Mouse (Mus musculus): ENCODE data around the gene Mgmt. TPM values are rescaled to one million over a fixed set of nuclear protein-coding genes. Genes with fewer than 3 reads are reported as not detected.

The Mgmt gene
- polyA plus RNA-seq, 1 experiment = 4.3 TPM

DNA sequence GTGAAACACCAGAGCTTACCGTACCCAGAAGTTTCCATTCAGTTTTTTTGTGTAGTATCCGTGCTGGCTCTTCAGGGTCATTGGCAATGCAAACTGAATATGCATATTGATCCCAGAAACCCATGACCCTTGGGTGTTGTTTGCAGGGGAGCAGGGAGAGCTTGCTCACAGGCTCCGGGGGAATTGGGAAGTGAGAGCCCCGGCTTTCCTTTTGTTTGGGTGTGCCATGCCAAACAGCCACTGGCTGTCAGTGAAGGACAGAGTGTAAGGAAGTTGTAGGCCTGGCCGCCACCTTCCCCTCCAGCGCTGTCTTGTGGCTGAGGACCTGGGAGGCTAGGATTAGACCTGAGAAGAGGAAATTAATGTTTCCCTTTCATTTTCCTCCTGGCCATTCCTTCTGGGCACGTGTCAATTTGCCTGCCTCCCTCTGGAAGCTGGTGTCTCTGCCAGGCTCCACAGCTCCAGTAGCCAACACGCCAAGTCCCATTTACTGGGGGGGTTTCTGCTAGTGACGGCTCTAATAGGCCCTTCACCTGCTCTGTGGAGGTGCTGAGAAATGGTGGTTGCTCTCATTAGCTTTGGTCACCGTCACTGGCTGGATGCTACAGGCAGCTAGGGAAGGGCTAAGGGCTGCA is 144.0 kb downstream of the Mgmt start:
- Histone ChIP-seq H3K4me1 (ENCODE audit: control insufficient read depth, insufficient read depth, low read length) (peaks cover 16% of the 10 kb centered on the region), H3K4me3 (ENCODE audit: insufficient read depth, low read length) (no peak overlapping the region), H3K27ac (ENCODE audit: insufficient read depth, low read depth, low read length) (no peak overlapping the region)
- TF ChIP-seq CTCF (IDR thresholded peaks at IDR 0.05; ENCODE audit: low read depth, low read length) (no peak), POLR2A (IDR thresholded peaks at IDR 0.05; ENCODE audit: borderline replicate concordance, low read depth, low read length) (no peak)

GRCm38 (mm10) chr7:137038946-137039320 is 144.5 kb downstream of the Mgmt start:
- TF ChIP-seq CTCF (IDR thresholded peaks at IDR 0.05; ENCODE audit: low read depth, low read length) (no peak), POLR2A (IDR thresholded peaks at IDR 0.05; ENCODE audit: borderline replicate concordance, low read depth, low read length) (no peak)
- Histone ChIP-seq H3K4me1 (ENCODE audit: control insufficient read depth, insufficient read depth, low read length) (peaks cover 16% of the 10 kb centered on the region), H3K27ac (ENCODE audit: insufficient read depth, low read depth, low read length) (no peak overlapping the region), H3K4me3 (ENCODE audit: insufficient read depth, low read length) (no peak overlapping the region)

GRCm38 (mm10) chr7:137040646-137041045 is 146.2 kb downstream of the Mgmt start:
- no peak overlapping the region for H3K4me3 ChIP-seq (ENCODE audit: insufficient read depth, low read length)
- no peak for TF ChIP-seq CTCF (IDR thresholded peaks at IDR 0.05; ENCODE audit: low read depth, low read length)
- TF ChIP-seq POLR2A (IDR thresholded peaks at IDR 0.05; ENCODE audit: borderline replicate concordance, low read depth, low read length) = no peak
- no peak overlapping the region for H3K27ac ChIP-seq (ENCODE audit: insufficient read depth, low read depth, low read length)
- H3K4me1 ChIP-seq (ENCODE audit: control insufficient read depth, insufficient read depth, low read length) = peaks cover 9% of the 10 kb centered on the region

DNA sequence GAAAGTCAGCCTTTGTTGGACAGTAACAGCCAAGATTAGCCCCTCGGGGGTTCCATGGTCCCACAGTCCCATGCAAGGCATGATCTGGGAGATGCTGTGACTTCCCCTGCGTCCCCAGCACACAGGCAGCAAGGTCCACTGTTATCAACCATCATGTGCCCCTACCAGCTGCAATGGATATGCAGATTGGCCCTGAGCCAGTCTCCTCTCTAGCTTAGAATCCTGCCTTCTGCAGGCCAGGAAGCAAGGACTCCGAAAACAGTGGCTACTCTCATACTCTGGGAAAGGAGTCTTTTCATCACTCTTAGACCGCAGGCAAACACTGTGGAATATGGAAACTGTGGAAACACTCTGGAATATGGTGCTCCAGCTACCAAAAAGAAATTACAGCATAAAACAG is 152.5 kb downstream of the Mgmt start:
- Histone ChIP-seq H3K4me1 (ENCODE audit: control insufficient read depth, insufficient read depth, low read length) (no peaks in the 10 kb centered on the region), H3K27ac (ENCODE audit: insufficient read depth, low read depth, low read length) (no peak overlapping the region), H3K4me3 (ENCODE audit: insufficient read depth, low read length) (no peak overlapping the region)
- TF ChIP-seq POLR2A (IDR thresholded peaks at IDR 0.05; ENCODE audit: borderline replicate concordance, low read depth, low read length) = no peak
- no peak for TF ChIP-seq CTCF (IDR thresholded peaks at IDR 0.05; ENCODE audit: low read depth, low read length)

DNA sequence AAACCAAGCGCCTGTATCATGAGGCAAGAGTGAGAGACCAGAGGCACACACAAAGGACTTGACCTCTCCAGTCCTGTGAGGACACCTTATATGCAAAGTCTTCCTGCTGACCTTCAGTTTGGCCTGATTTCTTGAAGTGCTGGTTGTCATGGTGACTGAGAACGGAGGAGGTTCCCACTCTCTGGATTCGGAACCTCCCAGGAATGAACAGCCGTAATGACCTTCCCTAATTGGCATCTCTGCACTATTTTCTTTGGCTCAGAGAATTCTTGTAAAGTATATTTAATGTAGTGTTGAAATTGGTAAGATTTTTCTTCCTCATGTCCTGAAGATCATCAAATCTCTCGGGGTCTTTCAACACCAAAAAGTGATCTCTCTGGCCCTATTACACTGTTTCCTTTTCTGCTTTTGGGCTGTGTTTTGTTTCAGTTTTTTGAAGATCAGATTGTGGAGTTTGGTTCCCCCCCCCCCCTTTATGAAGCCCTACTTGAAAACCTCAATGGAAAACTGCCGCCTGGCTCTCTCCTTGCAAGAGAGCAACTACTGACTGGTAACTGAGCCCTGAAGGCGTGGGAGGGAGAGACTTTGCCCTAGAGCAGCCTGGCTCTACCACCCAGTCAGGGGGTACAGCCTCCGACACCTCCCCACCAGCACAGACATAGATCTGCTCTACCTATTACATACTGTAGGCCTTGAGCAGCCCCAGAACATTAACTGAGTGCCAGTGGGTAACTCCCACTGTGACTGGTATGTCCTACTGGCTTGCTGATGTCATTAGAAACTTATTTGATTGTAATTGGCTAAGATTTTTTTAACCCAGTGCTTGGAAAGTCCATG is 153.9 kb downstream of the Mgmt start:
- TF ChIP-seq CTCF (IDR thresholded peaks at IDR 0.05; ENCODE audit: low read depth, low read length) (no peak), POLR2A (IDR thresholded peaks at IDR 0.05; ENCODE audit: borderline replicate concordance, low read depth, low read length) (no peak)
- no peak overlapping the region for H3K27ac ChIP-seq (ENCODE audit: insufficient read depth, low read depth, low read length)
- no peak overlapping the region for H3K4me3 ChIP-seq (ENCODE audit: insufficient read depth, low read length)
- H3K4me1 ChIP-seq (ENCODE audit: control insufficient read depth, insufficient read depth, low read length) = no peaks in the 10 kb centered on the region

DNA sequence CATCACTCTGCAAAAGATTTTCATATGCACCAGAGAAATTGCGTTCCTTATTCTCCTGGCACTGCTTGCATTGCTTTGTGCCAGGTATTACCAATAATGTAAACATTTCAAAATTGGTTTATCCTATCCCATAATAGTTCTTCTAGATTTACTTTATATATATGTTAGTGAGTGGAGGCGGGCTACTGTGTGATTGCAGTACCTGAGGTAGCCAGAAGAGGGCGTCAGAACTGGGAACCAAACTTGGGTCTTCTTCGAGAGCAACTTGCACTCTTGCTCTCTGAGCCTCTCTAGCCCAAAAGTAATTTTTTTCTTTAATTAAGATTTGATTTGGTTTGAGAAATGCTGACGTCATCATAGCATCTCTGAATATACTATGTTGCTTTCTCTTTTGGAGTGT is 159.9 kb downstream of the Mgmt start:
- Histone ChIP-seq H3K27ac (ENCODE audit: insufficient read depth, low read depth, low read length) (no peak overlapping the region), H3K4me1 (ENCODE audit: control insufficient read depth, insufficient read depth, low read length) (no peaks in the 10 kb centered on the region), H3K4me3 (ENCODE audit: insufficient read depth, low read length) (no peak overlapping the region)
- TF ChIP-seq CTCF (IDR thresholded peaks at IDR 0.05; ENCODE audit: low read depth, low read length) = peak; percentile 36; the same call in 1 of the 2 replicates
- no peak for TF ChIP-seq POLR2A (IDR thresholded peaks at IDR 0.05; ENCODE audit: borderline replicate concordance, low read depth, low read length)

DNA sequence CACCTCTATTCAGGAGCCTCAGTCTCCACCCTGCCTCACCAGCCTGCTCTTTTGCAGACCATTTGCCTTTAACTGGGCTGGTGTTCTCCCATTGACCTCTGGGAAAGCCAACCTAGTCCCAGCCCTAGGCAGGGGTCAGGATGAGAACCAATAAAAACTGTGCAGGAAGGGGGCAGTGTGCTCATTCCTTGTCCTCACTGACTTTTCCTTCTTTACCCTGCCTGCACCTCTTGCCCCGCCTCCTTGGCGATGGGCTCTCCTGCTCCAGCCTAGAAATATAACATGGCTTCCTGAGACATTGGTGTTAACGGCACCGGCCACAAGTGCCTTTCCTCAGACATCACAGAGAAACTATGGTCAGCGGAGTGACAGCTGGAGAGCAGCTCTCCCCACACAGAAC is 161.7 kb downstream of the Mgmt start:
- H3K4me1 ChIP-seq (ENCODE audit: control insufficient read depth, insufficient read depth, low read length) = no peaks in the 10 kb centered on the region
- no peak for TF ChIP-seq POLR2A (IDR thresholded peaks at IDR 0.05; ENCODE audit: borderline replicate concordance, low read depth, low read length)
- TF ChIP-seq CTCF (IDR thresholded peaks at IDR 0.05; ENCODE audit: low read depth, low read length) = no peak
- no peak overlapping the region for H3K27ac ChIP-seq (ENCODE audit: insufficient read depth, low read depth, low read length)
- no peak overlapping the region for H3K4me3 ChIP-seq (ENCODE audit: insufficient read depth, low read length)

DNA sequence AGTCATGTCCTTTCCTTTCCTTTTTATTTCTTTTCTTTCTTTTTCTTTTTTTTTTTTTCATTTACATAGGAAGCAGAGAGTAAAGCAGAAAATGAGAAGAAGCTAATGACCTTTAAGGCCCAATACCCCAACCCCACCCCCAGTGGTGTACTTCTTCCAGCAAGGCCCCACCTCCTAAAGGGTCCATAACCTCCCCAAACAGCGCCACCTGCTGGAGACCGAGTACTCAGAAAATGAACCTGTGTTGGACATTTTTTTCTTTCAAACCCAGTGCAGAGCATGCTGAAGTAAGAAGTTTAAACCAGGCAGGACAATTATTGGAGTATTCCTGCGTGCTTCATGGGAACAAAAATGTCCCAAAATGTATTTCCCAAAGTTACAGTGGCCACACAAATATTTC is 166.1 kb downstream of the Mgmt start:
- Histone ChIP-seq H3K4me1 (ENCODE audit: control insufficient read depth, insufficient read depth, low read length) (no peaks in the 10 kb centered on the region), H3K27ac (ENCODE audit: insufficient read depth, low read depth, low read length) (no peak overlapping the region), H3K4me3 (ENCODE audit: insufficient read depth, low read length) (no peak overlapping the region)
- TF ChIP-seq POLR2A (IDR thresholded peaks at IDR 0.05; ENCODE audit: borderline replicate concordance, low read depth, low read length) (no peak), CTCF (IDR thresholded peaks at IDR 0.05; ENCODE audit: low read depth, low read length) (no peak)

DNA sequence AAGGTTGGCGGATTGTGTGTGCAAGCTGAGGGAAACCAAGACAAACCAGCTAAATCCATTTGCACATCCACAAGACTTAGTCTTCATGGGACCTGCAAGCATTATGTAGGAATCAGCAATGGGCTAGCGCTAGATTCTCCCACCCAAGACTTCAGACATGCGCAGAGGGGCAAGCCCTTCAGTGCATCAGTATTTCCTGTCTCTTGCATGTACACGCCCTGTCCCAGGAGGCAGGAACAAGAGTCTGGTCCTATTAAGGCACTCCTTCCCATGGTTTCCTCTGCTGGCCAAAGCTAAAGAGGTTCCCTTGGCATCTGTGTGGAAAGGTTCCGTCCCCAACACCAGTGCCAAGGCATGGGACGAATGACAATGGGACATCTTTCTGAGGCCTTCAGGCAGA is 166.7 kb downstream of the Mgmt start:
- H3K4me1 ChIP-seq (ENCODE audit: control insufficient read depth, insufficient read depth, low read length) = no peaks in the 10 kb centered on the region
- H3K4me3 ChIP-seq (ENCODE audit: insufficient read depth, low read length) = no peak overlapping the region
- no peak for TF ChIP-seq POLR2A (IDR thresholded peaks at IDR 0.05; ENCODE audit: borderline replicate concordance, low read depth, low read length)
- no peak for TF ChIP-seq CTCF (IDR thresholded peaks at IDR 0.05; ENCODE audit: low read depth, low read length)
- no peak overlapping the region for H3K27ac ChIP-seq (ENCODE audit: insufficient read depth, low read depth, low read length)

- no peaks in the 10 kb centered on the region for H3K4me1 ChIP-seq (ENCODE audit: control insufficient read depth, insufficient read depth, low read length)
- no peak overlapping the region for H3K27ac ChIP-seq (ENCODE audit: insufficient read depth, low read depth, low read length)
- TF ChIP-seq CTCF (IDR thresholded peaks at IDR 0.05; ENCODE audit: low read depth, low read length) (no peak), POLR2A (IDR thresholded peaks at IDR 0.05; ENCODE audit: borderline replicate concordance, low read depth, low read length) (no peak)
- no peak overlapping the region for H3K4me3 ChIP-seq (ENCODE audit: insufficient read depth, low read length)
Measured at GRCm38 (mm10) chr7:137064255-137064654, 169.8 kb downstream of the Mgmt start.

All from bone marrow macrophage, adult 2 months (primary cell).